Mouse (Mus musculus) stomach, embryonic 14.5 days (tissue): ENCODE data around the gene Setd7. TPM values are rescaled to one million over a fixed set of nuclear protein-coding genes. Genes with fewer than 3 reads are reported as not detected.

Source experiments
- ATAC-seq: fragments of 200-750 bp; cut with Nextera tagmentation; 2 replicates; pipeline ENCODE4 v1.8.0; 2017; ENCODE audit warnings: low read depth, moderate TSS enrichment; ENCODE audit not compliant: insufficient number of reproducible peaks, insufficient read depth, low FRiP score
- H3K27ac ChIP-seq: fragments of 300-500 bp; sonication (generic); 2 replicates; pipeline ENCODE4 v1.5.1; 2014; ENCODE audit warnings: mild to moderate bottlenecking, low read length, moderate library complexity, mixed read lengths
- H3K27me3 ChIP-seq: fragments of 300-500 bp; sonication (generic); 2 replicates; pipeline ENCODE4 v1.6.1; 2014; ENCODE audit warnings: low read length, control low read depth, mixed read lengths; ENCODE audit not compliant: control insufficient read depth, insufficient read depth
- H3K36me3 ChIP-seq: fragments of 300-500 bp; sonication (generic); 2 replicates; pipeline ENCODE4 v1.6.1; 2014; ENCODE audit warnings: mild to moderate bottlenecking, control low read depth, low read length, moderate library complexity, mixed read lengths; ENCODE audit not compliant: control insufficient read depth, insufficient read depth
- H3K4me1 ChIP-seq: fragments of 300-500 bp; sonication (generic); 2 replicates; pipeline ENCODE4 v1.6.1; 2014; ENCODE audit warnings: low read length, control low read depth, mixed read lengths; ENCODE audit not compliant: control insufficient read depth, insufficient read depth
- H3K4me2 ChIP-seq: fragments of 300-500 bp; sonication (generic); replicated peaks from 2 replicates; pipeline ENCODE4 v1.6.1; 2014; ENCODE audit warnings: low read depth, low read length, control low read depth
- H3K4me3 ChIP-seq: fragments of 300-500 bp; sonication (generic); 2 replicates; pipeline ENCODE4 v1.5.1; 2014; ENCODE audit warnings: low read depth, low read length, control low read depth
- H3K9ac ChIP-seq: fragments of 300-500 bp; sonication (generic); replicated peaks from 2 replicates; pipeline ENCODE4 v1.6.1; 2014; ENCODE audit warnings: low read depth, mild to moderate bottlenecking, control low read depth, low read length, moderate library complexity, mixed read lengths
- H3K9me3 ChIP-seq: fragments of 300-500 bp; sonication (generic); 2 replicates; pipeline ENCODE4 v1.6.1; 2016; ENCODE audit warnings: low read depth, low read length, control low read depth; ENCODE audit not compliant: control insufficient read depth
- WGBS: fragments of 180-500 bp; shearing (Covaris S2); extraction: QIAGEN DNeasy Blood & Tissue Kit; methylation state at CpG from one replicate; pipeline ENCODE4 v1.1.7; 2014; 5-methylcytosine and 5-hydroxymethylcytosine counted together
- polyA plus RNA-seq: library from polyadenylated mRNA; unstranded; fragments of >200 nt; fragmentation: Nextera tagmentation; extraction: Ambion mirVana; gene quantifications from 2 replicates; pipeline ENCODE4 v1.2.1, GENCODE M21; 2014

Gene Setd7
- polyA plus RNA-seq, 1 experiment from 2014 or later: 8.5 TPM

- H3K27ac ChIP-seq: no peak overlapping the region
- H3K4me3 ChIP-seq: no peak overlapping the region
- H3K4me2 ChIP-seq: no peak overlapping the region
- no peak overlapping the region for H3K9ac ChIP-seq
- ATAC-seq: no peak
- whole genome bisulfite sequencing: 55% methylated on average over 2 of the region's 2 CpGs
- no peaks in the 10 kb centered on the region for H3K27me3 ChIP-seq
- H3K4me1 ChIP-seq: no peaks in the 10 kb centered on the region
- H3K9me3 ChIP-seq: no peaks in the 10 kb centered on the region
- H3K36me3 ChIP-seq: peaks cover 13% of the 10 kb centered on the region
These were observed 66.2 kb downstream of the Setd7 start for GRCm38 (mm10) chr3:51494466-51494865.

- Histone ChIP-seq H3K9me3 (no peaks in the 10 kb centered on the region), H3K4me2 (no peak overlapping the region), H3K4me3 (no peak overlapping the region), H3K4me1 (no peaks in the 10 kb centered on the region), H3K9ac (no peak overlapping the region), H3K27ac (no peak overlapping the region), H3K36me3 (peaks cover 13% of the 10 kb centered on the region), H3K27me3 (no peaks in the 10 kb centered on the region)
- WGBS: 72% methylated on average over 13 of the region's 13 CpGs
- ATAC-seq: no peak
These were observed 67.3 kb downstream of the Setd7 start for GRCm38 (mm10) chr3:51493272-51493838.

GRCm38 (mm10) chr3:51490088-51490753 lies 70.5 kb downstream of the Setd7 start:
- ATAC-seq: no peak
- peaks cover 10% of the 10 kb centered on the region; the same call in 1 of the 2 replicates for H3K4me1 ChIP-seq
- no peaks in the 10 kb centered on the region for H3K9me3 ChIP-seq
- H3K36me3 ChIP-seq: peaks cover 13% of the 10 kb centered on the region
- no peak overlapping the region for H3K4me2 ChIP-seq
- H3K27me3 ChIP-seq: no peaks in the 10 kb centered on the region
- H3K4me3 ChIP-seq: no peak overlapping the region
- H3K27ac ChIP-seq: no peak overlapping the region
- WGBS: 85% methylated on average over 7 of the region's 7 CpGs
- H3K9ac ChIP-seq: no peak overlapping the region

- no peaks in the 10 kb centered on the region for H3K27me3 ChIP-seq
- no peak overlapping the region for H3K4me2 ChIP-seq
- no peaks in the 10 kb centered on the region for H3K36me3 ChIP-seq
- no peak overlapping the region for H3K9ac ChIP-seq
- no peak overlapping the region for H3K27ac ChIP-seq
- ATAC-seq: no peak
- 90% methylated on average over 4 of the region's 4 CpGs for WGBS
- peaks cover 13% of the 10 kb centered on the region; the same call in 1 of the 2 replicates for H3K4me1 ChIP-seq
- no peak overlapping the region for H3K4me3 ChIP-seq
- no peaks in the 10 kb centered on the region for H3K9me3 ChIP-seq
These were observed 74.0 kb downstream of the Setd7 start for GRCm38 (mm10) chr3:51486491-51487195.

GRCm38 (mm10) chr3:51485347-51485746 lies 75.3 kb downstream of the Setd7 start:
- no peak for ATAC-seq
- H3K36me3 ChIP-seq: no peaks in the 10 kb centered on the region
- H3K4me1 ChIP-seq: peaks cover 13% of the 10 kb centered on the region; the same call in 1 of the 2 replicates
- H3K4me3 ChIP-seq: peak overlapping the region; percentile 82
- H3K27me3 ChIP-seq: no peaks in the 10 kb centered on the region
- H3K27ac ChIP-seq: no peak overlapping the region
- H3K9me3 ChIP-seq: no peaks in the 10 kb centered on the region
- peak overlapping the region; percentile 80 for H3K4me2 ChIP-seq
- H3K9ac ChIP-seq: no peak overlapping the region
- 60% methylated on average over 4 of the region's 4 CpGs for WGBS

GRCm38 (mm10) chr3:51484370-51484769 lies 76.3 kb downstream of the Setd7 start:
- H3K4me2 ChIP-seq: peak overlapping the region; percentile 80
- peaks cover 13% of the 10 kb centered on the region; the same call in 1 of the 2 replicates for H3K4me1 ChIP-seq
- peak; percentile 16; the same call in 1 of the 2 replicates for ATAC-seq
- H3K9ac ChIP-seq: peak overlapping the region; percentile 77
- H3K27ac ChIP-seq: peak overlapping the region; percentile 95
- WGBS: under 1% methylated on average over 33 of the region's 33 CpGs
- H3K27me3 ChIP-seq: no peaks in the 10 kb centered on the region
- H3K36me3 ChIP-seq: no peaks in the 10 kb centered on the region
- H3K9me3 ChIP-seq: no peaks in the 10 kb centered on the region
- H3K4me3 ChIP-seq: peak overlapping the region; percentile 82

GRCm38 (mm10) chr3:51483741-51484359 lies 76.8 kb downstream of the Setd7 start, which contains the start of gene Rab33b:
TSS of gene Rab33b (plus strand) at chr3:51483920.
- Histone ChIP-seq H3K9ac (peak within 1 kb of the TSS; percentile 77), H3K4me2 (peak within 1 kb of the TSS; percentile 80), H3K27me3 (no peaks in the 10 kb centered on the region), H3K4me1 (peaks cover 13% of the 10 kb centered on the region; the same call in 1 of the 2 replicates), H3K9me3 (no peaks in the 10 kb centered on the region), H3K4me3 (peak within 1 kb of the TSS; percentile 82), H3K27ac (peak within 1 kb of the TSS; percentile 95), H3K36me3 (no peaks in the 10 kb centered on the region)
- ATAC-seq: peak; percentile 97
- WGBS: under 1% methylated on average over 68 of the region's 70 CpGs

- no peak overlapping the region for H3K27ac ChIP-seq
These were observed 77.9 kb downstream of the Setd7 start for GRCm38 (mm10) chr3:51482781-51483180.

More at GRCm38 (mm10) chr3:51482781-51483180, 77.9 kb downstream of the Setd7 start:
- Histone ChIP-seq H3K27me3 (no peaks in the 10 kb centered on the region), H3K4me3 (peak overlapping the region; percentile 82; the same call in 1 of the 2 replicates), H3K9ac (peak overlapping the region; percentile 77; the same call in 1 of the 2 replicates), H3K9me3 (no peaks in the 10 kb centered on the region), H3K4me1 (peaks cover 13% of the 10 kb centered on the region; the same call in 1 of the 2 replicates), H3K36me3 (no peaks in the 10 kb centered on the region), H3K4me2 (peak overlapping the region; percentile 74)
- ATAC-seq: no peak
- WGBS: 60% methylated on average over 3 of the region's 3 CpGs
